Mouse (Mus musculus): ENCODE data around the gene Gm10401.

The Gm10401 gene

GRCm38 (mm10) chr5:115098195-115098594, at the start of gene Gm10401:
Gene Gm10401 (minus strand): TSS chr5:115098295.
- no peak for DNase-seq (ENCODE audit: low spot score in 2 of 2)

DNA sequence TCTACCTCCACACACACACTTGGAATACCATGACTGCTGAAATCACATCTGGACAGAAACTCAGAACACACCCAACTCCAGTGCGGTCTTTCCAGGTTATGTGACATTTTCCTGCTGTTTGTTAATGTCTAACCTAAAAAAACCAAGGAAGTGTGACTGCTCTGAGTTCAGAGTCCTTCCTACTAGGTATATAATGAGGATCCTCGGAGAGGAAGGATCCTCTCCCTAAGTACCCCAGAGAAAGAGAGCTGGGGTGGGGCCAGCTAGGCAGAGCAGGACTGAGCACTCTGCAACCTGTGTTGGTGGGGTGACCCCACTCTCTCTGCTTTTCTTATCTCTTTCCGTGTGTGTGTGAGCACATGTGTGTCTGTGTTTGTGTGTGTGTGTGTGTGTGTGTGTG, 49.3 kb upstream of the Gm10401 start:
- DNase-seq (ENCODE audit: low spot score in 2 of 2): no peak

- no peak for DNase-seq (ENCODE audit: low spot score in 2 of 2)
These were observed 48.6 kb upstream of the Gm10401 start for GRCm38 (mm10) chr5:115146747-115147130.

DNA sequence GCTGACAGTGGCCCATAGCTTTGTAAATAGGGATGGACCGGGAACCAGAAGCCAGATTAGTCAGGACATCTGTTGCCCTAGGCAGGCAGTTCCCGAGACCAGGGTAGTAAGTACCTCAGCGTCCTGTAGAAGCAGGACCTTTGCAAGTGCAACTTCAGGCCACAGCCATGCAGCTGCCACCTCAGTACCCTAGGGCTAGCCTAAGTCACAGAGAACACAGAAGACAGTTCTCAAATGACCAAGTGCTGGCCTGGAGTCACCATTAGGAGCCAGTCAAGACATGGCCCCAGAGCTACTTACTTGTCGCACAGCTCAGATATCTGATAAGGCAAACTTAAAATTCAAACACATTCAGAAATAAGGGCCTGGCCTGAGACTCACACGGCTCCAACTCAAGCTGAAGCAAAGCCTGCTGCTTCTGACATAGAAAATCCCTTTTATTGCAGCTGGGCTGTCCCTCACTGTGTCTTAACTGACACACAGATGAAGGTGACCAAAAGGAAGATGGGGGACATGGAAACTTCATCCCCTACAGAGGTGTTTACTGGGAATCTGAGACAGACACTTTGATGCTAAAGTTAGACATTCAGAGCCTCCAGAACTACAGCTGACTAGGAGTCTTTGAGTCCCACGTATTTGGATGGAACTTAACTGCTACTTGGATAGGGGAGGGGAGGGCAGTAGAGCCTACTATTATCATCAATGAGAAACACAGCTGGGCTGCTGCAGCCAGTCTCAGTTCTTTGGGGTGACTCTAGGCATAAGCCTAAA, 48.1 kb upstream of the Gm10401 start:
- no peak for DNase-seq (ENCODE audit: low spot score in 2 of 2)

- DNase-seq (ENCODE audit: low spot score in 2 of 2): no peak
These were observed 47.3 kb upstream of the Gm10401 start for GRCm38 (mm10) chr5:115145253-115145968.

DNA sequence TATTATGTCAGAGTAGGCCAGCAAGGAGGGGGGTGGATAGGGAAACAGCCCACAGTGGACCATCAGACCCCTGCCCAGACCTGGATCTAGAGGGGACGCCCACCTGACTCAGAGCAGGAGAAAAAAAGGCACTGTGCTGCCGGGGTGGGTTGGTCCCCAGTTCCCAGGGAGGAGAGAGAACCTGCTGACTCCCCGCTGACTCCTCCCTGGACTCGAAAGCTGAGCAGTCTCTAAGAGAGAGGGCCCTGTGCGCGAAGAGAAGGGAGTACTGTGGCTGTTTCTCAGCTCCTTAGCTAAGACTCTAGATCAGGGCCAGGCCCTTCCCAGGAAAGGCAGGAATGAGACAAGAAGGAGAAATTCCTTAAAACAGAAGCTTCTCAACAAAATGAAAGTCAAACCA, 46.4 kb upstream of the Gm10401 start:
- no peak for DNase-seq (ENCODE audit: low spot score in 2 of 2)

DNA sequence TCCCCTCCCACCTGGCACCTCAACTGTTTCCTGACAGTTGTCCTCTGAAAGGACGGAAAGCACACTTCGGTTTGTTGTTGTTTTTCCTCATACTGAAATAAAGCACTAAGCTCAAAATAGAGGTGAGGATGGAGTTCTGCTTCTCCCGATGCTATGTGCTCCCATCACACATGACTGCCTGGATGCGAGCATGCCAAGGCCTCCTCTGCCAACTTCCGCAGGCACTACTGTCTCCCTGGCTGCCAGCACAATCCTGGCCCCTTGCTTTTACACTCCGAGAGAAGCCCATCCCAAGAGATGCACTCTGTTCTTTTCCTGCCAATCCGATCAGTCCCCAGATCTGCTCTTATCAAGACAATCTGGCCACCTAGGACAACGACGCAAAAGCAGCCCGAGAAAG, 45.5 kb upstream of the Gm10401 start:
- no peak for DNase-seq (ENCODE audit: low spot score in 2 of 2)

GRCm38 (mm10) chr5:115142166-115142697, 44.1 kb upstream of the Gm10401 start:
- DNase-seq (ENCODE audit: low spot score in 2 of 2): no peak

GRCm38 (mm10) chr5:115140726-115141125, 42.6 kb upstream of the Gm10401 start:
- DNase-seq (ENCODE audit: low spot score in 2 of 2): no peak

GRCm38 (mm10) chr5:115139124-115139523, 41.0 kb upstream of the Gm10401 start:
- no peak for DNase-seq (ENCODE audit: low spot score in 2 of 2)

GRCm38 (mm10) chr5:115134234-115135165, 36.4 kb upstream of the Gm10401 start, which contains the start of gene Unc119b:
Gene Unc119b (minus strand): TSS chr5:115134975.
- DNase-seq (ENCODE audit: low spot score in 2 of 2): peak; percentile 91 to 95

DNA sequence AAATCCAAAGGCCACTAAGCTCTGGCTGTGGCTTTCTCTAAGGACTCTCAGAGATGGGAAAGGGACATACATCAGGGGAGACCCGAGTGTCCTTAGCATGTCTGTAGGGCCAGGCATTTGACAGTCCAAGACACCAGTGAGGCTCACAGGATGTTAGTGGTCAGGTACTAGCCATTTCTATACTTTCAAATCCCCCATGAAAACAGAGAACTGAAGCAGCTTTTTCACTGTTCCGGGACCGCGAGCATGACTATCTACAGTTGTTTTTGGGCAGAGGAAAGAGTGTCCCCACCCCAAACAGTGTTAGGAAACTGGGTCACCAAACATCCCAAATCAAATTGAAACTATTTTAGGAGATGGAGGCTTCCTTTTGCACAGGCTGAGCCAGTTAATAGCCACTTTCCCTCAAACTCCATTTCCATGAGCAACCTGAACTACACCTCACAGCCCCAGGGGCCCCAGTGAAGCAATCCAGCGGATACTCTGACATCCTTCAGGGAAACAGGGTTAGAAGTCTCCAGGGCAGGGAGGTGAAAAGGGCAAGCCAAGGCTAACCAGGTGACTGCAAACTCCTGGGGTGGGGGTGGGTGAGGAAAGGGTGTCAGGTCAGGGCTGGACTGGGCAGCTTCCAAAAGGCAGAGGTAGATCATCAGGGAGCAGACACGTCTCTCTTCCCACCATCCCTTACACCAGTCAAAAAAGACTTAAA, 35.4 kb upstream of the Gm10401 start:
- DNase-seq (ENCODE audit: low spot score in 2 of 2): no peak

- no peak for DNase-seq (ENCODE audit: low spot score in 2 of 2)
These were observed 34.4 kb upstream of the Gm10401 start for GRCm38 (mm10) chr5:115132465-115132864.

- DNase-seq (ENCODE audit: low spot score in 2 of 2): no peak
These were observed 31.2 kb upstream of the Gm10401 start for GRCm38 (mm10) chr5:115129328-115129727.

DNA sequence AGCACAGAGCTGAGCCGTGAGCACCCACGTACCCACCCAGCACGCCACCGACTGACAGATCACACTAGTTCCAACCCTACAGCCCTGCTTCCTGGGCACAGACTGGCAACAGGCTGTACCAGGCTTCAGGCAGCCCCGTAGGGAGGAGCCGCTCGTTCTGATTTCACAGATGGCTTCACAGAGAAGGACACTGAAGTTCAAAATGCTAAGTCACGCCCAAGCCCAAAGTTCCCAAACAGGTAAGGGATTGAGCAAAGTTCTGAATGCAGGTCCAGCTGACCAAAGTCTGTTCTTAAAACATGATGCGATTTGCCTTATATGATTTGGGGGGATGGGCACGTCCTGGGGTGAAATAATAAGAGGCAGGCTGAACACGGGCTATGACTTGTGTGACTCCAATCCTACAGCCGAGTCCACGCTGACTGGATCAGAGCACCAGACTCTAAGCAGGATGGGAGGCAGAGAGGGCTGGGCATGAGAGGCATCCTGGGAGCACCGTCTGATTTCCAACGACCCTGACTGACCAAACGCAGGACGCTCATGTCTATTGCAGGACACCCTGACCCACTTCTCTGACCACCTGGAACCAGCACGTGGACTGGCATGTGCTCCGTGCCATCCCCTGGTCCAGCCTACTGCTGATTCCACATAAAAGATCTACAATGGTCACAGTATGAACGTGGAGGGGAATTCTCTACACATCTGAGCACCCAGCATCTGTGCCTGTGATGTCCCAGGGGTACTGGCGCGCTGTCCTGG, 29.5 kb upstream of the Gm10401 start:
- no peak for DNase-seq (ENCODE audit: low spot score in 2 of 2)

GRCm38 (mm10) chr5:115126578-115127312, 28.6 kb upstream of the Gm10401 start:
- no peak for DNase-seq (ENCODE audit: low spot score in 2 of 2)

GRCm38 (mm10) chr5:115125211-115125871, 27.2 kb upstream of the Gm10401 start:
- peak; percentile 82 to 91 for DNase-seq (ENCODE audit: low spot score in 2 of 2)

- DNase-seq (ENCODE audit: low spot score in 2 of 2): no peak
These were observed 26.6 kb upstream of the Gm10401 start for GRCm38 (mm10) chr5:115124690-115125089.

- DNase-seq (ENCODE audit: low spot score in 2 of 2): no peak
These were observed 22.9 kb upstream of the Gm10401 start for GRCm38 (mm10) chr5:115120978-115121377.

Data from spleen, postnatal 4 days (tissue).